Mouse (Mus musculus) midbrain, embryonic 15.5 days (tissue): ENCODE measurements around the gene Gm27029. TPM values are rescaled to one million over a fixed set of nuclear protein-coding genes. Genes with fewer than 3 reads are reported as not detected.

Experiments used
- microRNA-seq: library from miRNA; unstranded; fragments of <30 nt; microRNA quantifications from one replicate; pipeline ENCODE4, GENCODE M21; 2016
- polyA plus RNA-seq: library from polyadenylated mRNA; unstranded; fragments of >200 nt; fragmentation: Nextera tagmentation; extraction: Ambion mirVana; gene quantifications from 2 replicates; pipeline ENCODE4 v1.2.1, GENCODE M21; 2015

Gm27029 gene
- polyA plus RNA-seq, 1 experiment from 2014 or later, result 8.7 TPM

Small RNA genes within 50 kb of the gene (microRNA-seq; reads per million reads assigned to microRNA genes)
- not detected for gene Mir6929

Other genes with a start within 250 kb of the Gm27029 start
- gene Ccr10, start 249.4 kb downstream of the Gm27029 start, polyA plus RNA-seq, result 0.31 and 0.36 TPM in 2 replicates
- gene Ezh1, start 198.3 kb downstream of the Gm27029 start, polyA plus RNA-seq, result 27.4 and 30.7 TPM in 2 replicates
- 86.5 and 103 TPM in 2 replicates for gene Ramp2, start 178.8 kb downstream of the Gm27029 start, polyA plus RNA-seq
- 123 and 124 TPM in 2 replicates for gene Vps25, start 171.1 kb downstream of the Gm27029 start, polyA plus RNA-seq
- gene Wnk4, start 164.2 kb downstream of the Gm27029 start, polyA plus RNA-seq, result 7.7 and 10.7 TPM in 2 replicates
- 0.93 and 1.3 TPM in 2 replicates for gene Cntd1, start 145.8 kb downstream of the Gm27029 start, polyA plus RNA-seq
- gene Coa3, start 145.7 kb downstream of the Gm27029 start, polyA plus RNA-seq, result 202 and 204 TPM in 2 replicates
- 183 and 186 TPM in 2 replicates for gene Becn1, start 122.5 kb downstream of the Gm27029 start, polyA plus RNA-seq
- 115 and 120 TPM in 2 replicates for gene Psme3, start 108.6 kb downstream of the Gm27029 start, polyA plus RNA-seq
- gene Aoc2, start 99.7 kb downstream of the Gm27029 start, polyA plus RNA-seq, result 2.2 and 2.9 TPM in 2 replicates
- 0.06 TPM in 1 of 2 replicates, not detected in the other for gene Aoc3, start 94.2 kb downstream of the Gm27029 start, polyA plus RNA-seq
- not detected in 2 replicates for gene G6pc, start 57.2 kb downstream of the Gm27029 start, polyA plus RNA-seq
- gene Aarsd1, start 7.2 kb downstream of the Gm27029 start, polyA plus RNA-seq, result 103 and 108 TPM in 2 replicates
- 31.7 and 34.9 TPM in 2 replicates for gene Rundc1, start 289 bp upstream of the Gm27029 start, polyA plus RNA-seq
- gene Ptges3l, start 537 bp upstream of the Gm27029 start, polyA plus RNA-seq, result 1.7 and 2.0 TPM in 2 replicates
- 197 and 212 TPM in 2 replicates for gene Rpl27, start 17.5 kb upstream of the Gm27029 start, polyA plus RNA-seq
- 3.9 and 4.0 TPM in 2 replicates for gene Ifi35, start 23.6 kb upstream of the Gm27029 start, polyA plus RNA-seq
- 68.3 and 77.4 TPM in 2 replicates for gene Rnd2, start 40.2 kb upstream of the Gm27029 start, polyA plus RNA-seq
- 128 and 133 TPM in 2 replicates for gene Vat1, start 41.4 kb upstream of the Gm27029 start, polyA plus RNA-seq
- 1.5 and 2.8 TPM in 2 replicates for gene Brca1, start 127.2 kb upstream of the Gm27029 start, polyA plus RNA-seq
- 102 and 103 TPM in 2 replicates for gene Nbr1, start 127.4 kb upstream of the Gm27029 start, polyA plus RNA-seq
- 3.1 and 4.5 TPM in 2 replicates for gene Tmem106a, start 157.4 kb upstream of the Gm27029 start, polyA plus RNA-seq
- not detected in 2 replicates for gene Gm11634, start 174.5 kb upstream of the Gm27029 start, polyA plus RNA-seq
- 11.1 and 13.2 TPM in 2 replicates for gene Rdm1, start 202.4 kb upstream of the Gm27029 start, polyA plus RNA-seq
- 5.0 and 7.8 TPM in 2 replicates for gene Arl4d, start 240.7 kb upstream of the Gm27029 start, polyA plus RNA-seq